Mouse (Mus musculus) stomach, embryonic 16.5 days (tissue): Measurements from ENCODE around the gene Olfr625-ps1. TPM values are rescaled to one million over a fixed set of nuclear protein-coding genes. Genes with fewer than 3 reads are reported as not detected.
"Not testable (repeated sequence)": the region's sequence is repeated elsewhere in the genome, so short reads cannot be mapped to it uniquely, and the experiment has no call there.

ENCODE experiments used
- ATAC-seq: fragments of 200-750 bp; cut with Nextera tagmentation; 2 replicates; pipeline ENCODE4 v1.8.0; 2017; ENCODE audit warnings: moderate number of reproducible peaks, moderate TSS enrichment; ENCODE audit not compliant: insufficient read depth, low FRiP score
- H3K27ac ChIP-seq: fragments of 300-500 bp; sonication (generic); 2 replicates; pipeline ENCODE4 v1.5.1; 2014; ENCODE audit warnings: low read length
- H3K27me3 ChIP-seq: fragments of 300-500 bp; sonication (generic); 2 replicates; pipeline ENCODE4 v1.6.1; 2014; ENCODE audit warnings: low read length, control low read depth, mixed read lengths; ENCODE audit not compliant: control insufficient read depth, insufficient read depth
- H3K36me3 ChIP-seq: fragments of 300-500 bp; sonication (generic); 2 replicates; pipeline ENCODE4 v1.6.1; 2014; ENCODE audit warnings: low read length; ENCODE audit not compliant: control insufficient read depth, insufficient read depth
- H3K4me1 ChIP-seq: fragments of 300-500 bp; sonication (generic); 2 replicates; pipeline ENCODE4 v1.6.1; 2014; ENCODE audit warnings: low read length, control low read depth, mixed read lengths; ENCODE audit not compliant: control insufficient read depth, insufficient read depth
- H3K4me2 ChIP-seq: fragments of 300-500 bp; sonication (generic); 2 replicates; pipeline ENCODE4 v1.6.1; 2014; ENCODE audit warnings: low read depth, low read length, mixed read lengths
- H3K4me3 ChIP-seq: fragments of 300-500 bp; sonication (generic); replicated peaks from 2 replicates; pipeline ENCODE4 v1.5.1; 2014; ENCODE audit warnings: mild to moderate bottlenecking, low read length
- H3K9ac ChIP-seq: fragments of 300-500 bp; sonication (generic); 2 replicates; pipeline ENCODE4 v1.6.1; 2014; ENCODE audit warnings: low read length
- H3K9me3 ChIP-seq: fragments of 300-500 bp; sonication (generic); replicated peaks from 2 replicates; pipeline ENCODE4 v1.6.1; 2016; ENCODE audit warnings: low read length, control low read depth; ENCODE audit not compliant: control insufficient read depth
- WGBS: fragments of 180-500 bp; shearing (Covaris S2); extraction: QIAGEN DNeasy Blood & Tissue Kit; methylation state at CpG from one replicate; pipeline ENCODE4 v1.1.7; 2014; 5-methylcytosine and 5-hydroxymethylcytosine counted together
- polyA plus RNA-seq: library from polyadenylated mRNA; unstranded; fragments of >200 nt; fragmentation: Nextera tagmentation; extraction: Ambion mirVana; gene quantifications from 2 replicates; pipeline ENCODE4 v1.2.1, GENCODE M21; 2015

The Olfr625-ps1 gene
- not detected in 2 replicates for polyA plus RNA-seq

DNA sequence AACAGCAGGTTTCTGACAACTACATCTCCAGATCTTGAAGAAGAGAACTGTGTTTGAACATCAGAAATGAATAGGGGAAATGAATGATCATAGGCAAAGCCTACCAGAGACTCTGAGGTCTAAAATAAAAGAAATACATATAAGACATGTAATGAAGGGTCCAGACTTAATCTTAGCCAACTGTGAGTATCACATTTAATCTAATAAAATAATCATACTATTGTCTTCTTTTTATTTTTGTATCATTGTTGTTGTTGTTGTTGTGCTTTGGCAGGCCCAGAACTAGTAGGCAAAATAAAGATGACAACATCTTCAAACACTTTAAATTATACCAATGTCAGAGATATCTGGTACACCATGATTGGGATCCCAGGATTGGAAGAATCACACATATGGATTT is at the start of gene Olfr625-ps1:
Gene Olfr625-ps1, plus strand, starts transcription at position 301 of the 400 bp plus-strand sequence.
- Histone ChIP-seq H3K4me3 (no peak within 1 kb of the TSS), H3K27me3 (no peaks in the 10 kb centered on the region), H3K36me3 (no peaks in the 10 kb centered on the region), H3K27ac (no peak within 1 kb of the TSS), H3K9me3 (no peaks in the 10 kb centered on the region), H3K4me1 (no peaks in the 10 kb centered on the region), H3K9ac (no peak within 1 kb of the TSS), H3K4me2 (no peak within 1 kb of the TSS)
- ATAC-seq: no peak

DNA sequence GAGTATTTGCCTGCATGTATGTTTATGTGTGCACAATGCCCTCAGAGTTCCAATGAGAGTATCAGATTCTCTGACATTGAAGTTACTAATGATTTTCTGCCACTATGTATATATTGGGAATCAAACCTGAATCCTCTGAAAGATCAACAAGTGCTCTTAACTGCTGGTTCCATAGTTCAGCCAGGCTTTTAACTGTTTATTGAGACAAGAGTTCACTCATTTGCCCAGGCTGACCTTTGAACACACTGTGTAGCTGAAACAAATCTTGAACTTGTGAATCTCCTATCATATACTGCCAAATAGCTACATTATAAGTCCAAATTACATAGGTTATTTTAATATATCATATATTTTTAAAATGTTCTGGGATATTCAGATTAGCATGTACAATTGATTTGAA is 45.7 kb upstream of the Olfr625-ps1 start:
- Histone ChIP-seq H3K27me3 (no peaks in the 10 kb centered on the region), H3K36me3 (no peaks in the 10 kb centered on the region), H3K9ac (no peak overlapping the region), H3K4me3 (no peak overlapping the region), H3K4me2 (no peak overlapping the region), H3K9me3 (no peaks in the 10 kb centered on the region), H3K27ac (no peak overlapping the region), H3K4me1 (no peaks in the 10 kb centered on the region)
- no peak for ATAC-seq

DNA sequence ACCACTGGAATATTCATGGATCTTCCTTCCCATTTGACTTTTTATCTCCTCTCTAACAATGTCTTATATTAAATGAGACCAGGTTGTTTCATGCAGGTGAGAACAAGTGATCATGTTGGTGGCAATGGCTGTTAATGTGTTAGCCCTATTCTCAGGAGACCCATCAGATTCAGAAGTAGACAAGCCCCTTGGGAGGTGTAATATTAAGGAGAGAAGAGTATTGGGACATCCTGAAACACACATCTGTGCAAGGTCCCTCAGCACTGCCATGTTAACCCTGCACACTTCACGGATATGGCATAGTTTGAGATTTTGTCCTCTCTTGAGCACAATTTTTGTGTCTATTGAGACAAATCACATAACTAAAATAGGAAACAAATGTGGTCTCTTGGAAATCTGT is 39.9 kb upstream of the Olfr625-ps1 start, which contains the start of gene Olfr622:
Gene Olfr622, minus strand, starts transcription at position 101 of the 400 bp plus-strand sequence.
- H3K4me1 ChIP-seq: no peaks in the 10 kb centered on the region
- H3K4me2 ChIP-seq: no peak within 1 kb of the TSS
- no peaks in the 10 kb centered on the region for H3K27me3 ChIP-seq
- H3K9ac ChIP-seq: no peak within 1 kb of the TSS
- ATAC-seq: no peak
- H3K9me3 ChIP-seq: no peaks in the 10 kb centered on the region
- H3K27ac ChIP-seq: no peak within 1 kb of the TSS
- no peaks in the 10 kb centered on the region for H3K36me3 ChIP-seq
- no peak within 1 kb of the TSS for H3K4me3 ChIP-seq
- WGBS: 69% methylated on average over 1 of the region's 1 CpGs

DNA sequence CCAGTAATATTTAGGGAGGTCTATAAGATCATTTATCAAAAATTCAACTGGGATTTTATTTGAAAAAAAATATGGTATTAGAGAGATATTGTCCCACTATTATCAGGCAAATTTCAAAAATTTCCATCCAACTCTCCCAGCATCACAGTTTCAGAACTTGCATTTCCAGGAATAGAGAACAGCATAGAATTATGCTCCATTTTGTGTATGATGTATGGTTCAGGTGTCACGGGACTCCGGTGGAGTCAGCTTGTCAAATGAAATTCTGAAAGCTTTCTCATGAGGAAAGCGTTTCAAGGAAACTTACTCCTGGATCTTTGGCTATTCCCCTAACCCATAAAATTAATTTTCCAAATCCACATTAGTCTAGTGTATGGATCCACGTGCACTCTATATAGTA is 38.5 kb upstream of the Olfr625-ps1 start:
- 70% methylated on average over 4 of the region's 4 CpGs for WGBS
- ATAC-seq: no peak
- Histone ChIP-seq H3K4me1 (no peaks in the 10 kb centered on the region), H3K27ac (no peak overlapping the region), H3K36me3 (no peaks in the 10 kb centered on the region), H3K9ac (no peak overlapping the region), H3K27me3 (no peaks in the 10 kb centered on the region), H3K4me2 (no peak overlapping the region), H3K9me3 (no peaks in the 10 kb centered on the region), H3K4me3 (no peak overlapping the region)

DNA sequence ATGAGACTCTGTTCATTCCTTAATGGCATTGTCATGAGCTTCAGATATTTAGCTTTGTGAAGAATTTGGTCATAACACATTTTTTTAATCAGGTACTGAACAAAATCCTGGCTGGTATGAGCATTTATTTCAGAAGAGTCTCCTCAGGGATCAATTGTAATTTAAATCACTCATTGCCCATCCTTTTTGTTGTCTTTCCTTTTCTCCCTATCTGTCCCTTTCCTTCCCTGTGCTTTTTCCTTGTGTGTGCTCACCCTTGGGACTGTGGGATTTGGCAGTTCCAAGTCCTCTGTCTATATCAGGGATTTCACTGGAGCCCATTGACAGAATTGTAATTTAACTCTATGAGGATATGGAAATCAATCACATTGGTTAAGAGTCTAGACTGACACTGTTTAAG is 18.9 kb upstream of the Olfr625-ps1 start, which contains the start of gene Olfr623:
Gene Olfr623, minus strand, starts transcription at position 101 of the 400 bp plus-strand sequence.
- no peak for ATAC-seq
- Histone ChIP-seq H3K4me3 (no peak within 1 kb of the TSS), H3K4me1 (no peaks in the 10 kb centered on the region), H3K36me3 (no peaks in the 10 kb centered on the region), H3K27ac (no peak within 1 kb of the TSS), H3K27me3 (no peaks in the 10 kb centered on the region), H3K9ac (no peak within 1 kb of the TSS), H3K9me3 (no peaks in the 10 kb centered on the region), H3K4me2 (no peak within 1 kb of the TSS)

DNA sequence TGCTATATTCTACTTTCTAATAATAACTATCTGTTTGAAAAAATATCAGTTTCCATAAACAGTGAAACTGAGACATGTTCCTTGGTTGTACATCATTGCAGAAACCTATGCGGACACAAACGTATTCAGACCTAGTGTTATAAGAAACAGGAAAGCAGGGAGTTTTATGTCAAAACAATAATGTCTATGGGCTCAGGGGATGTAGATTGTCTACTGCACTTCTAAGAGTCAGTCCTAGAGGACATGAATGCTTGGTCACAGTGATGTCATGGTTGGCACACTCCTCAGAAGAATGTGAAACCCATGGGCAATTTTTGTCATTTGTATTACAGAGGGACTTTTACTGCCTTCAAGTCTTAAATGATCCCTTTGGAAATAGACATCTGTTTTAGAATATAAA is 11.4 kb upstream of the Olfr625-ps1 start, which contains the start of gene Olfr624:
Gene Olfr624, minus strand, starts transcription at position 101 of the 400 bp plus-strand sequence.
- H3K36me3 ChIP-seq: no peaks in the 10 kb centered on the region
- no peaks in the 10 kb centered on the region for H3K27me3 ChIP-seq
- no peaks in the 10 kb centered on the region for H3K4me1 ChIP-seq
- H3K9me3 ChIP-seq: no peaks in the 10 kb centered on the region
- 85% methylated on average over 2 of the region's 2 CpGs for WGBS
- H3K9ac ChIP-seq: no peak within 1 kb of the TSS
- H3K4me3 ChIP-seq: no peak within 1 kb of the TSS
- no peak within 1 kb of the TSS for H3K4me2 ChIP-seq
- H3K27ac ChIP-seq: no peak within 1 kb of the TSS
- no peak for ATAC-seq

DNA sequence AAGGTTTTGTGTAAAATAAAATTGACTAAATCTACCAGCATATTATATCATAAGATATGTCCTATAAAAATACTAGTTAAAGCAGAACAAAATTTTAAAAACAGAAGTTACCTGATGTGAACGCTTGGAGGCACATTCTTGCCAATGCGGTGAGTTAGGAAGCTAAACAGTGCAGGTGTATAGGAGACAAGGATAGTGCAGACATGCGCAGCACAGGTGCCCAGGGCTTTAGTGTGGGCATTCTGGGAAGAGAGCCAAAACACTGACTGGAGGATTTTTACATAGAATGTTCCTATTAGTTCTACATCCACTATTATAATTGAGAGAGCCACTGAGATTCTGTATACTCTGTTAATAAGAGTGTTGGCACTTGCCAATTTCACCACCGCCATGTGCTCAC is 16.9 kb downstream of the Olfr625-ps1 start:
- no peak overlapping the region for H3K4me3 ChIP-seq
- H3K9me3 ChIP-seq: no peaks in the 10 kb centered on the region
- H3K9ac ChIP-seq: no peak overlapping the region
- H3K4me2 ChIP-seq: no peak overlapping the region
- no peak overlapping the region for H3K27ac ChIP-seq
- H3K36me3 ChIP-seq: no peaks in the 10 kb centered on the region
- no peaks in the 10 kb centered on the region for H3K4me1 ChIP-seq
- ATAC-seq: no peak
- 83% methylated on average over 4 of the region's 4 CpGs for WGBS
- no peaks in the 10 kb centered on the region for H3K27me3 ChIP-seq

DNA sequence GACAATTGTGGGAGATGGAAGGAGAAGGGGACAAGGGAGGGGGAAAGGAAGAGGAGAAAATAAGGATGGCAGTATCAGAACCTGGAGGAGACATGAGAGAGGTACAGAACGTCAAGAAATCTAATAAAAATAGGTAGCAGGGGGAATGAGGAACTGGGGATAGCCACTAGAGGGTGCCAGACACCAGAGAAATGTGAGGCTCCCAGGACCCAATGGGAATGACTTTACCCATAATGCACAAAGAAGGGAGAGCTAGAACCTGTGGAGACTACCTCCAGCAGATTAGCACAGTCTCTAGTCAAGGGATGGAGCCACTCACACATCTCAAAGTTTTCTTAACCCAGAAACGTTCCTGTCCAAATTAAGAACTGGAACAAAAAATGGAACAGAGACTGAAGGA is 29.5 kb downstream of the Olfr625-ps1 start:
- no peak overlapping the region for H3K27ac ChIP-seq
- no peaks in the 10 kb centered on the region for H3K27me3 ChIP-seq
- H3K9ac ChIP-seq: no peak overlapping the region
- H3K36me3 ChIP-seq: no peaks in the 10 kb centered on the region
- no peak overlapping the region for H3K4me3 ChIP-seq
- H3K4me1 ChIP-seq: no peaks in the 10 kb centered on the region
- 27% methylated on average over 2 of the region's 2 CpGs for WGBS
- H3K9me3 ChIP-seq: no peaks in the 10 kb centered on the region
- H3K4me2 ChIP-seq: no peak overlapping the region
- ATAC-seq: no peak

DNA sequence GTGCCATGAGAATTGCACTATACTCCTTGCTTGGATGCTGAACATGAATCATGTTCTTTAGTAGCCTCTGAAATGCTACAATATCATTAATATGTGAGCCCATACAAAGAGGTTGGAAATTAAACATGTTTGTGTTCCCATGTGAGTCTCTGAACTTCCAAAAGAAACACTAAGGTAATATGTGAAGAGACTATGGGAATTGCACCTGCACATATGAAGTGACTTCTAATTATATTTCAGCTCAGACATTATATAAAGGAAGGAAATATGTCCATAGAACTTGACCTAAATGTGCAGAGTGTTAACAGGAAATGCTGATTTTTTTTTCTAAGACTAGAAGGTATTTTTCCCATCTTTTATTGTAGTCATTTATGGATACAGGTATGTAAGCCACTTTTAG is 31.9 kb downstream of the Olfr625-ps1 start, which contains the start of gene Olfr243:
Gene Olfr243, plus strand, starts transcription at position 301 of the 400 bp plus-strand sequence.
- no peaks in the 10 kb centered on the region for H3K4me1 ChIP-seq
- H3K9me3 ChIP-seq: no peaks in the 10 kb centered on the region
- H3K27me3 ChIP-seq: no peaks in the 10 kb centered on the region
- H3K27ac ChIP-seq: no peak within 1 kb of the TSS
- H3K36me3 ChIP-seq: no peaks in the 10 kb centered on the region
- no peak for ATAC-seq
- no peak within 1 kb of the TSS for H3K4me2 ChIP-seq
- H3K9ac ChIP-seq: no peak within 1 kb of the TSS
- no peak within 1 kb of the TSS for H3K4me3 ChIP-seq

DNA sequence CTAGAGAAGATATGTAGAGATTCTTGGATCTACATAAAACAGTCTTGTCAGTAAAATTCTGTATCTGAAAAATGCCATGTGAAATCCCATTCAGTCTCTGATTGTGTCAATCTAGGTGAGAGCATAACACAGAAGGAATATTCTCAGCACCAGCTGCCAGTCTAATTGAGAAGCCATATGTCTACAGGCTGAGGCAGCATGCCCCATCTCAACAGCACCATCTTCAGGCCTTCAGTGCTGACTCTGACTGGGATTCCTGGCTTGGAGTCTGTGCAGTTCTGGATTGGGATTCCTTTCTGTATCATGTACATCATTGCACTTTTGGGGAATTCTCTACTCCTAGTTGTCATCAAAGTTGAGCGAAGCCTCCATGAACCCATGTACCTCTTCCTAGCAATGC is 33.9 kb downstream of the Olfr625-ps1 start:
- H3K4me2 ChIP-seq, H3K4me3 ChIP-seq, H3K9ac ChIP-seq, H3K27me3 ChIP-seq, H3K36me3 ChIP-seq, ATAC-seq, H3K27ac ChIP-seq, H3K9me3 ChIP-seq, H3K4me1 ChIP-seq: not testable (repeated sequence)
- WGBS: 93% methylated on average over 1 of the region's 1 CpGs
